Mouse (Mus musculus) adrenal gland, adult 18-20 months (tissue): ENCODE data around the gene Hist1h4c. TPM values are rescaled to one million over a fixed set of nuclear protein-coding genes. Genes with fewer than 3 reads are reported as not detected.

Experiments
- DNase-seq, 2 experiments: peaks; one replicate each; pipeline ENCODE4 v3.0.0; 2021 to 2022; ENCODE audit warnings: low spot score in 2 of 2
- long read RNA-seq, 2 experiments: library from polyadenylated mRNA; stranded (forward); transcript quantifications; one replicate each; pipeline ENCODE4 v2.0.0; 2021
- total RNA-seq, 2 experiments: library from RNA; stranded (reverse); gene quantifications; 1 replicate in 1 of 2; 2 replicates in 1 of 2; pipeline ENCODE4 v1.2.3; 2021

The Hist1h4c gene
- total RNA-seq, result 10 to 100 TPM; 79.0 to 94.6 TPM
- long read RNA-seq, experiment 1, partial matches to known transcripts, result 0 of 3 reads
- long read RNA-seq, experiment 1, other reads (novel, unspliced or antisense), result 0 of 3 reads
- long read RNA-seq, experiment 2, partial matches to known transcripts, result 0 of 1 reads
- long read RNA-seq, experiment 2, other reads (novel, unspliced or antisense), result 0 of 1 reads

DNA sequence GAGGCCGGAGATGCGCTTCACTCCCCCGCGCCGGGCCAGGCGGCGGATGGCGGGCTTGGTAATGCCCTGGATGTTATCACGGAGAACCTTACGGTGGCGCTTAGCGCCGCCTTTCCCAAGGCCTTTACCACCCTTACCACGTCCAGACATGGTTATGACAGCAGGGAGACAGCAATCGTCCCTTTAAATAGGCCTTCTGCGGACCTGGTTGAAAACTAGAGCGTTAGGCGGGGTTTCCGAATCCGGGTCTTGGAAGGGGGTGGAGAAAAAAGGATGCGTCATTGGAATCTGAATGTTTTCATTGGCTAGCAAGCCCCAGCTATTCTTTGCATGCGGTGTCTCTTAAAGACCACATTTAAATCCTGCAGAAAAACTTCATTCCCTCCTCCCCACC is at the start of gene Hist1h4c:
Gene Hist1h4c, minus strand, starts transcription at position 155 of the 394 bp plus-strand sequence.
- DNase-seq, result peak; percentile 99 to 100

DNA sequence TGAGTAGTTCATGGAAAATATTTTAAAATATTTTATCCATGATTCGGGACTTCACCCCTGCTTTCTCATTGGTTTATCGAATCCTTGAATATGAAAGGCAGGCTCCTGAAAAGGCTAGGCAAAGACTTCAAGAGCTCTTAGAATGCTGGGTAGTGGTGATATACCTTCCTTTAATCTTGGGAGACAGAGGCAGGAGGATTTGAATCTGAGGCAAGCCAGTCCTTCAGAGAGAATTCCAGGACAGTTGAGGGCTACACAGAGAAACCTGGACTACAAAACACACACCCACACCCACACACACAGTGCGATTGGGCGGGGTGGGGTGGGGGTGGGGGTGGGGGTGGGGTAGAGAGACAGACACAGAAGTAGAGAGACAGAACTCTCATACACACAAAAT is 49.6 kb upstream of the Hist1h4c start:
- DNase-seq, result no peak

DNA sequence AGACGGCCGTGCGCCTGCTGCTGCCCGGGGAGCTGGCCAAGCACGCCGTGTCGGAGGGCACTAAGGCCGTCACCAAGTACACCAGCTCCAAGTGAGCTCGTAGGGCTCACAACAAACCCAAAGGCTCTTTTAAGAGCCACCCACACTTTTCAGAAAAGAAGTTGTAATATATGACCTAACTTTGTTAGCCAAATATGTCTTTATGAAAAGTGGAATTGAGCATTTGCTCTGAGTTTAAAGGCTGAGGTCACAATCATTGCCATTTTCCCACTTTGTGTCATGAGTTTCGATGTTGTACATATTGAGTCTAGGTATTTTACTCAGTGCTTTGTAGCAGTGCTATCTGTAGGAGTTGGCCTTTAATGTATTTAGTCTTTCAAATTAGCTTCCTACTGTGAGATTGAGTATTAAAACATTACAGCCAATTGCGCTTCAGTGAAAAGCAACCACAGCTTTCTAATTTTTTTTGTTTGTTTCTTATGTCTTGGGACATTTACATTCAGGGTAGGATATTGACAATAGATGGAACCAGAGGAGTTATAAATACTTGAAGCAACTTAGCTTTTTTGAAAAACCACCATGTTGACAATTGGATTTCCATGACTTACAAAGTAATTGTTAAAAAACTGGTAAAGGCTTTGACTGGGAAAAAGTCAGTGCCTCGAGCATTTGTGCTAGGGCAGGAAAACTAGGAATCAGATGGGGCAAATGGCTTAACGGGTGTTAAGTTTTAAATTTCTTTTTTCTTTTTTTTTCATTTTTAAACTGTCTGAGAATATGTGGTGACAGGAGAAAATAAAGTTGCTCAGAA is 49.0 kb upstream of the Hist1h4c start:
- no peak for DNase-seq

DNA sequence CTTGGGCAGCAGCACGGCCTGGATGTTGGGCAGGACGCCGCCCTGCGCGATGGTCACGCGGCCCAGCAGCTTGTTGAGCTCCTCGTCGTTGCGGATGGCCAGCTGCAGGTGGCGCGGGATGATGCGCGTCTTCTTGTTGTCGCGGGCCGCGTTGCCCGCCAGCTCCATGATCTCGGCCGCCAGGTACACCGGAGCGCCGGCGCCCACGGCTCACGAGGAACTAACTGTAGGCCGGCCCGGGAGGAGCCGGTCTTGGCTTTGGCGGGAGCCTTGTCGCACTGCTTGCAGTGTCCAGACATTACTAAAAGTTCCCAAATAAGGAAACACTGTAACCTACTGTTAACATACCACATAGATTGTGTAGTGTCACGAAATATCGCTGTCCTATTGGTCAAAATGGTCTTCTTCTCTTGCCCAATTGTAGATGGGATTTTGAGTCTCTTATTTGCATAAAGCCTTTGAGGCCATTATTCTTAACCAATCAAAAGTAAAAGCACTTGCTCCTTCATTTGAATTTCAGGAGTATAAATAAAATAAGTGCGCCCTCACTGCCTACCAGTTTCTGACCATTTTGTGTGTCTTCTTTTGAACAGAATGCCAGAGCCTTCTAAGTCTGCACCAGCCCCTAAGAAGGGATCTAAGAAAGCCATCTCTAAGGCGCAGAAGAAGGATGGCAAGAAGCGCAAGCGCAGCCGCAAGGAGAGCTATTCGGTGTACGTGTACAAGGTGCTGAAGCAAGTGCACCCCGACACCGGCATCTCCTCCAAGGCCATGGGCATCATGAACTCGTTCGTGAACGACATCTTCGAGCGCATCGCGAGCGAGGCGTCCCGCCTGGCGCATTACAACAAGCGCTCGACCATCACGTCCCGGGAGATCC is 48.2 kb upstream of the Hist1h4c start, which contains the start of gene Hist1h2bb:
Gene Hist1h2bb, plus strand, starts transcription at position 534 of the 880 bp plus-strand sequence.
- peak; percentile 55 to 65 for DNase-seq

DNA sequence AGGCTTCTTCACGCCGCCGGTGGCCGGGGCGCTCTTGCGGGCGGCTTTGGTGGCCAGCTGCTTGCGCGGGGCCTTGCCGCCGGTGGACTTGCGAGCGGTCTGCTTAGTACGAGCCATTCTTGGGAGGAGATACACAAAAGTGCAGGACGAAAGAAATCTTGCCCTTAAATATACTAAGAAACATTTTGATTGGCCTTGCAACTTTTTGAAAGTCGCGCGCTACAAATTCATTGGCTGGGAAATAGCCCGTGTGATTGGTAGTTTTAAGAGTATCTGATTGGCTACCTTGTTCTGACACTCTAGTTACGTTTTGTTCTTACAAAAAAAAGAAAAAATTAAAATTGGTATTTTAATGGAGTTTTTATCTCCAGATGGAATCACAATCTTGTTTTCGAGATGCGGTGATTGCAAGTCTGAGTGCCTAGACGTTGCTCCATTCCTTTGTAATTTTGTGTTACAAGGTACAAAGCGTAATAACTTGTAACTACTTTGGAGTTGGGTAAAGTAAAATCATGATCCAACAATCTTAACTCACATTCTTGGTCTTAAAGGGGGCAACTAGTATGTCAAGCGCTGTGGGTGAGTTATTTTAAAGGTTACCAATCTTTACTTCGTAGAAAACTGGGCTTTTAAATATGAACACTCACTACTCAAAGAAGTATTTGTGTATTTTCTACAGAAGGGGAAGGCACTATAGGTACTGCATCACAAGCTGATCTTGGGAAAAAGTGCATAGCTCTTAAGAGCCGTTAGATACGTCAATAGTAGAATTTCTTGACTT is 47.3 kb upstream of the Hist1h4c start, which contains the start of gene Hist1h3c:
Gene Hist1h3c, minus strand, starts transcription at position 222 of the 781 bp plus-strand sequence.
- DNase-seq, result peak; percentile 76 to 79

DNA sequence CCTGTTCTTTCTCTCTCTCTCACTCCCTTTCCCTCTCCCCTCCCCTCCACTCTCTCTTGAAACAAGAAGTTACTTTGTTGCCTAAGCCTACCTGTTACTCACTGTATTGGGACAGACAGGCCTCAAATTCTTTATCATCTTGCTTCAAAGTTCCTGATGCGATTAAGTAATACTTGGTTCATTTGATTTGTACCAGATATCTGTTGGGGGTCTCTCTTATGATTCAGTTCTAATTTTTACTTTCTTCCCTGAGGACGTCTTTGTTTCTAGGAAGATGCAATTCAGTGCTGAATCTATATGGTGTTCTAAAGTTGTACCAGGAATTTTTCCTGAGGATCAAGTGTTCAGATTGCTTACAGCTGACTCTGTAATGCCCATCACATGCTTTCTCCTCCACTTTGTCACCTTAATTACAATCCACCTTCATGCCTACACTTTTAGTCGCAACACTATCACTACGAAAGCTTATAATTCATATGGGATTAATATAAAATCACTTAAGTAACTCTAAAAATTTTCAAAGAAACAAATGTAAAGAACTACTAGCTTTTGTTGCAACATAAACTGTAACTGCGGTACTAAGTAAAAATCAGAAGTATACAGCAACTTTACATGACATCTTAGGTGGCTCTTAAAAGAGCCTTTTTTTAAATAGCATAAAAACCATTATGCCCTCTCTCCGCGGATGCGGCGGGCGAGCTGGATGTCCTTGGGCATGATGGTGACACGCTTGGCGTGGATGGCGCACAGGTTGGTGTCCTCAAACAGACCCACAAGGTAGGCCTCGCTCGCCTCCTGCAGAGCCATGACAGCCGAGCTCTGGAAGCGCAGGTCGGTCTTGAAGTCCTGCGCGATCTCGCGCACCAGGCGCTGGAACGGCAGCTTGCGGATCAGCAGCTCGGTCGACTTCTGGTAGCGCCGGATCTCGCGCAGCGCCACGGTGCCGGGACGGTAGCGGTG is 46.4 kb upstream of the Hist1h4c start:
- DNase-seq, result no peak

DNA sequence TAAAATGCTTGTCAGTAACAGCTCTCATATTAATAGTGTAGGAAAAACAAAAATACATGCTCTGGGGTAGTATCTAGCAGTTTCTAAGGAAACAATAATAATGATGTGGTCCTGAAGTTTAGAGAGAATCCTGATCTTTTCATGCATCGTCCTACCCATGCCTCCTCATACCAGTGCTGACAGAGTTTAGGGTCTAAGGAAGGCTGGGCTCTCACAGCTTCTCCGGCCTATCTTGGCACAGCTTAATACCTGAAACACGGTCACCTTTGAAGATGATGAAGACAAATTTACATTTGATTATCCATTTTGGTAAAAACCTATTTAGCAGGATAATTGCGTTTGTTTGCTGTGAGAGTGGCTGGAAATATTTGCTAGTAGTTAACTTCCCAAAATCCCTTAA is 45.7 kb upstream of the Hist1h4c start:
- DNase-seq, result no peak

DNA sequence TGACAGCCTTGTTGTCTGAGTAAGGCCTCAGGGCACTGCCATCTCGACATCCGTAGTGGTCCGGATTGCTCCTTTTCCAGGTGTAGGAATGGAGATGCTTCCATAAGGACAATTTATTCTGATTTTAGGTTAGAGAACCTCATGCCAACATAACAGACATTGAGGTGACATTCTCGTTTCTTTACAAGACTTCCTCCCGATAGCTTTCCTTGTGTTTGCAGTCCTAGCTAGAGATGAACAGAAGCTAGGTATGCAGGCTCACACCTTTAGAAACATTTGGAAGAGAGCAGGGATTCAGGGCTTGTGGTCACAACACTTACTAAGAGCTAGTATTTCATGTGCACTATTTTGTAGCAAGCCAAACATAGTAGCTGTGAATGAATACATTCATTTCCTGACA is 45.0 kb upstream of the Hist1h4c start:
- no peak for DNase-seq

DNA sequence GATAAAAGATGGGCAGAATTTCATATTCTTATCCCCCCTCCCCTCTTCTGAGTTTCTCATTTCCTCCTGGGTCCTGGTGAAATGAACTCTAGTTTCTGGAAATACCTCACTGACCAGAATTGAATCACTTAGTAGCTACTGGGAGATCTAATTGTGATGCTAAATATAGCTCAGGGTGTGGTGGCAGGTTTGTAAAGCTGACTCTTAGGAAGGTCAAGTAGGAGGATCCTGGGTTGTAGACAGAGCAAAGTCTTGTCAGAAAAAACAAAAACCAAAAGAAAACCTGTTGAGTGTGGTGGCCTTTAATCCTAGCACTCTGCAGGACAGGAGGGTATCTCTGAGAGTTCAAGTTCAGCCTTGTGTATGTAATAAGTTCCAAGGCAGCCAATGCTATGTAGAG is 43.8 kb upstream of the Hist1h4c start:
- no peak for DNase-seq

DNA sequence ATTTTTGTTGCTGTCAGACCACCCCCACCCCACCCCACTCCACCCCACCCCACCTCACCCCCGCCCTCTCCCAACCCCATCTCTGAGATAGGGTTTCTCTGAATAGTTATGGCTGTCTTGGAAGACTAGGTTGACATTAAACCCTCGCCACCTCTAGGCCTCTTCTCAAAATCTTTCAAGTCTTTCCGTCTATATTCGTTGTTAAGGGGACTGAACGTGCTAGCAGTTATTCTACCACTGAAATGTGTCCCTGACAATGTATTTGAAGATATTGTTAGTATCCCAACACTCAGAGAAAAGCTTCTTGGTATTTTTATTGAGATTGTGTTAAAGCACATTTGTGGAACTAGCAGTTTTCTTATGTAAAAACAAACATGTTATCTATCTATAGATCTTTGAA is 42.7 kb upstream of the Hist1h4c start:
- DNase-seq, result no peak

DNA sequence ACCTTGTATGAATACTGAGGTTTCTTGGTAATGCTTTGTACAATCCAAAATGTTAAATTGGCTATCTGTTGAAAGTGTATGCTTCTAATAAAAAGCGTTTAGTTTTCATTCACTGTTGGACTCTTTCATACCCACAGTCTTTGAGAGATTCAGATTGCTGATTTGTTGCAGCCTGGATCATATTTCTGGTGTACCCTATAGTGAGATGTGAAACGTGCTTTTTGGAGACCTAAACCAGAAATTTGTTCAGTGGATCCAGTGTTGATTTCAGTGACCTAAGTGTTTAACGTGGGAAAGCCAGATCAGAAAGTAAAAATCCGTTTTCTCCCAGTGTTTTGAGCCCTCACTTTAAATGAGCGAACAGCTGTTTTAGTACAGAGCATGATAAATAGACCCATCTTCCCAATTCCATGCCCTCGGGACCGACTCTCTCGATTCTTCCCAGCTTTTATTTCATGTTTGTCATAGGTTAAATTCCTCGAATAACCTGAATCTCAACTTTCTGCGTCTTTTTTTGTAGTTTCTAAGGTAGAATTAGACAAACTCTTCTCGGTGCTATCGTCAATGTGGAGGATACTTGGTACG is 42.1 kb upstream of the Hist1h4c start:
- no peak for DNase-seq

DNA sequence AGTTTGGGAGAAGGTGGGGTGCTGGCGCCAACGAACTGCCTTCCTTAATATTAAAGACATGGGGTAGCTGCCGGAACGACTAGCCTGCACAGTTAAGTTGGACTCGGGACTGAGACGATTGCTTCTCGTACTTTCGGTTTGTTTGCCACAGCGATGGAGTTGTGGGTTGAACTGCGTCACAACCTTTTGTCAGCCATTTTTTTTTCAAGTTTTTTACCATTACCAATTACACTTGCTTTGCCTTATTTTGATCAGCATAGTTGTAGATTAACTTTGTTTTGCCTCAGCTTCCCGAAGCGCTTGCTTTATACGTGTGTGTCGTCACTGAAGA is 41.6 kb upstream of the Hist1h4c start:
- no peak for DNase-seq

DNA sequence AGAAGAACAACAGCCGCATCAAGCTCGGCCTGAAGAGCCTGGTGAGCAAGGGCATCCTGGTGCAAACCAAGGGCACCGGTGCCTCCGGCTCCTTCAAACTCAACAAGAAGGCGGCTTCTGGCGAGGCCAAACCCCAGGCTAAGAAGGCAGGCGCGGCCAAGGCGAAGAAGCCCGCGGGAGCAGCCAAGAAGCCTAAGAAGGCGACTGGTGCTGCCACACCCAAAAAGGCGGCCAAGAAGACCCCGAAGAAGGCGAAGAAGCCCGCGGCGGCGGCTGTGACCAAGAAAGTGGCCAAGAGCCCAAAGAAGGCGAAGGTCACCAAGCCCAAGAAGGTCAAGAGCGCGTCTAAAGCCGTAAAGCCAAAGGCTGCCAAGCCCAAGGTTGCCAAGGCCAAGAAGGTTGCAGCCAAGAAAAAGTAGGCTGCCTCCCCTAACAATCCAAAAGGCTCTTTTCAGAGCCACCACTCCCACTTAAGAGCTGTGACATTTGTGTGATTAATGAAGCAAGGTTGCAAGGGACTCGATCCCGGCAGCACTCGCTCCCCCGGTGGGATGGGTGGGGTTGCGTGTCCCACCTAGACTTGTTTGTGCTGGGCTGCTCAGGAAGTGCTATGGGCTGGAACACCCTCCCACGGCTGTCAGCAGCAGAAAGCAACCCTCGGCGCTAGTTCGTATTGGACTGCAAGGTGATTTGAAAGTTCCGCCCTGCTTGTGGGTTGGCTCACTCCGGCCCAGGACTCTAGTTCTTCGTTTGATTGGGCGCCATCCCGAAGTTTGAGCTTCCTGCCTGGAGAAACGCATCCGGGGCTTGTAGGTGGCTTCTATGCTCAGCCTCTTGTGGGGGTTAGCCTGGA is 41.0 kb upstream of the Hist1h4c start:
- DNase-seq, result peak; percentile 78 to 79

DNA sequence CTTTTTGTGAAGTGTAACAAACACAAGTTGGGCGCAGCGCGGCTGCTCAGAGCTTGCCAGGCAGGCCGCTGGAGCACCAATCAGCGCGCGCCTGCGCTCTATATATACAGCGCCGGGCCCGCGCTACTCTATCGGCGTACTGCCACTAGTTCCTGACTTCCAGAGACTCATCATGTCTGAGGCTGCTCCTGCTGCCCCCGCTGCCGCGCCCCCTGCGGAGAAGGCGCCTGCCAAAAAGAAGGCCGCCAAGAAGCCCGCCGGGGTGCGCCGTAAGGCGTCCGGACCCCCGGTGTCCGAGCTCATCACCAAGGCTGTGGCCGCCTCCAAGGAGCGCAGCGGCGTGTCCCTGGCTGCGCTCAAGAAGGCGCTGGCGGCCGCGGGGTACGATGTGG is 40.4 kb upstream of the Hist1h4c start, which contains the start of gene Hist1h1c:
Gene Hist1h1c, plus strand, starts transcription at position 132 of the 392 bp plus-strand sequence.
- DNase-seq, result peak; percentile 86 to 91

DNA sequence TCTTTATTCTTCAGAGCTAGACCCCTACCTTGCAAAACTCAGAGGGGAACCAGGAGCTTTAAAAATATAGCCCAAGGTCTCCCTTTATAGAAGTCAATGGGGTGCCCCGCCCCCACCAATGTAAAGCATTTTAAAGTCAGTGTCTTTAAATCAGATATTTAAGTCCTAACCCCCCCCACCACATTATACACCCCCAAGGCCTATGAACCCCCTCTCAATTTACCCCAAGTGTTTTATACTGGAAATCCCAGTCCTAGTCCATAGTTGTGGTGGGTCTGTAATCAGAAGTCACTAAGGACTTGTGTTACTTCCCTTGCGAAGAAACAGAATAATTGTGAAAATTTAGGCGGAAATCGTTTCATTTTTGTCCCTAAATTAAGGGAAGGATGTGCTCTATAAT is 39.8 kb upstream of the Hist1h4c start:
- DNase-seq, result no peak

DNA sequence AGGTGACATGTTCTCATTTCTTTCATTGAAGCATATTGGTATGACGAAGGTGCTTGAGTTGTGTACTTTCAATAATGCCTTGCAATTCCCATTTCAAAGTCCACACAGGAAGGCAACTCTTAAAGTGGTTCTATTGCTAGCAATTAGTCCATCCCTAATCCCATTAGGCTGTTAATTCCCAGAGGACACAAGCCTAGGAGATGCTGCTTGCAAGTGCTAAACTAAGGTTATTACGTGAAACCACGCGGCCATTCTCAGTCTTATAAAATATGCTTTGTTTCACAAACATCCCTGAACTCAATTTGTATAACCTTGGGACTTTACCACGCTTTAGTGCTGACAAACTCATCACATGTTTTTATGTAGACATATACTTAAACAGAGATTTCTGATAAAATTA is 38.8 kb upstream of the Hist1h4c start:
- no peak for DNase-seq

DNA sequence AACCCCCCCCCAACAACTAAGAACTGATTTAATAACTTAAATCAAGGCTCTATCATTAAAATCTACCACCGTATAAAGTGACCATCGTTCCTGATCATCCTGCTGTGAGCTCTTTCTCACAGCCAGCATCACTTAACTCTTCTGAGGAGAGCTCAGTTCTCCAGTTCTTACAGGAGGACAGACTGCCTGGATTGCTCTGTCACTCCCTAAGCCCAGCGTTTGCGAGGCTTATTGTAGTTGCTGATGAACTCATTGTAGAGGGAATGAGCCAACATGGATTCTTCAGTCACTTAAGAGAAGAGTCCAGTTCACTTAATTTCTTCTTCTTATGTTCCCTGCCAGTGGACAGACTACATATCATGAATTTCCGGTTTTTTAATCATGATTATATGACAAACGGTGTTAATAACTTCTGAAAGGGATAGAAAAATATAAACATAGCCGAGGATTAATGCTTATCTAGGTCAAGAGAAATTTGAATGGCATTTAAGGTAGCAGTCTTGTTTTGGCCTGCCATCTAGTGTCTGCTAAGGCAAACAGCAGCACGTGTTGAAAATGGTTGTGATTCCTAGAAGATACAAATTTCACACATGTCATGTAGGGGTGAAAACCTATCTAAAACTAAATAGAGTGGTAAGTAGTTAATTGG is 34.0 kb upstream of the Hist1h4c start:
- DNase-seq, result no peak

DNA sequence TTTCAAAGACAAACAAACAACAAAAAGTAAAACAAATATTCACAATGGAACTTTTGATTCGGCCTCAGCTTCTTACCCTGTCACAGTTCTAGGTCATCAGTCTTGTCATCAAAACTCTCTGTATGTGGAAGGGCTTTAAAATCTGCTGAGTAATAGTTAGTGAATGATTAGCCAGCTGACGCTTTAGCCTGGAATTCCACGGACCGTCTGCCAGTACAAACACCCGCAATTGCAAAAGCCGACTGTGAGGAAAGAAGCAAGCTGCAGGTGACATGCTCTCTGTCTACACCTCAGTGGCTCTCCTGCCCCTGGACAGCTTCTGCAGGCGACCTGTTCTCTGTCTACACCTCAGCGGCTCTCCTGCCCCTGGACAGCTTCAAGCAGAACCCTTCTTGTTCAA is 32.2 kb upstream of the Hist1h4c start:
- DNase-seq, result no peak
